Mouse (Mus musculus) liver, embryonic 11.5 days (tissue): Measurements from ENCODE around the gene Cenpp. TPM values are rescaled to one million over a fixed set of nuclear protein-coding genes. Genes with fewer than 3 reads are reported as not detected.

Experiments used
- ATAC-seq: fragments of 200-750 bp; cut with Nextera tagmentation; replicated peaks from 2 replicates; pipeline ENCODE4 v1.8.0; 2017; ENCODE audit warnings: moderate number of reproducible peaks, mild to moderate bottlenecking, moderate TSS enrichment, moderate library complexity; ENCODE audit not compliant: low FRiP score
- DNase-seq: peaks from one replicate; pipeline ENCODE4 v3.0.0-alpha.2; 2017; ENCODE audit warnings: low spot score
- H3K27ac ChIP-seq: fragments of 300-500 bp; sonication (generic); 2 replicates; pipeline ENCODE4 v1.5.1; 2014; ENCODE audit warnings: mild to moderate bottlenecking, low read depth, low read length, control low read depth
- H3K27me3 ChIP-seq: fragments of 300-500 bp; sonication (generic); replicated peaks from 2 replicates; pipeline ENCODE4 v1.6.1; 2014; ENCODE audit warnings: low read length, mixed read lengths; ENCODE audit not compliant: control insufficient read depth, insufficient read depth
- H3K36me3 ChIP-seq: fragments of 300-500 bp; sonication (generic); 2 replicates; pipeline ENCODE4 v1.6.1; 2014; ENCODE audit warnings: mild to moderate bottlenecking, low read length, moderate library complexity, mixed read lengths; ENCODE audit not compliant: control insufficient read depth, insufficient read depth
- H3K4me1 ChIP-seq: fragments of 300-500 bp; sonication (generic); replicated peaks from 2 replicates; pipeline ENCODE4 v1.6.1; 2014; ENCODE audit warnings: low read length, mixed read lengths; ENCODE audit not compliant: control insufficient read depth, insufficient read depth
- H3K4me2 ChIP-seq: fragments of 300-500 bp; sonication (generic); 2 replicates; pipeline ENCODE4 v1.6.1; 2014; ENCODE audit warnings: mild to moderate bottlenecking, control low read depth, moderate library complexity
- H3K4me3 ChIP-seq: fragments of 300-500 bp; sonication (generic); 2 replicates; pipeline ENCODE4 v1.5.1; 2014; ENCODE audit warnings: low read depth, low read length, control low read depth
- H3K9ac ChIP-seq: fragments of 300-500 bp; sonication (generic); 2 replicates; pipeline ENCODE4 v1.6.1; 2014; ENCODE audit warnings: low read depth, low read length, control low read depth
- H3K9me3 ChIP-seq: fragments of 300-500 bp; sonication (generic); 2 replicates; pipeline ENCODE4 v1.6.1; 2016; ENCODE audit warnings: low read length, inconsistent platforms, mixed read lengths; ENCODE audit not compliant: control insufficient read depth
- WGBS: fragments of 180-500 bp; shearing (Covaris S2); extraction: QIAGEN DNeasy Blood & Tissue Kit; methylation state at CpG from one replicate; pipeline ENCODE4 v1.1.7; 2014; 5-methylcytosine and 5-hydroxymethylcytosine counted together
- polyA plus RNA-seq: library from polyadenylated mRNA; unstranded; fragments of >200 nt; fragmentation: Nextera tagmentation; extraction: Ambion mirVana; gene quantifications from 2 replicates; pipeline ENCODE4 v1.2.1, GENCODE M21; 2014

The Cenpp gene
- polyA plus RNA-seq, 1 experiment from 2014 or later: 38.5 TPM

DNA sequence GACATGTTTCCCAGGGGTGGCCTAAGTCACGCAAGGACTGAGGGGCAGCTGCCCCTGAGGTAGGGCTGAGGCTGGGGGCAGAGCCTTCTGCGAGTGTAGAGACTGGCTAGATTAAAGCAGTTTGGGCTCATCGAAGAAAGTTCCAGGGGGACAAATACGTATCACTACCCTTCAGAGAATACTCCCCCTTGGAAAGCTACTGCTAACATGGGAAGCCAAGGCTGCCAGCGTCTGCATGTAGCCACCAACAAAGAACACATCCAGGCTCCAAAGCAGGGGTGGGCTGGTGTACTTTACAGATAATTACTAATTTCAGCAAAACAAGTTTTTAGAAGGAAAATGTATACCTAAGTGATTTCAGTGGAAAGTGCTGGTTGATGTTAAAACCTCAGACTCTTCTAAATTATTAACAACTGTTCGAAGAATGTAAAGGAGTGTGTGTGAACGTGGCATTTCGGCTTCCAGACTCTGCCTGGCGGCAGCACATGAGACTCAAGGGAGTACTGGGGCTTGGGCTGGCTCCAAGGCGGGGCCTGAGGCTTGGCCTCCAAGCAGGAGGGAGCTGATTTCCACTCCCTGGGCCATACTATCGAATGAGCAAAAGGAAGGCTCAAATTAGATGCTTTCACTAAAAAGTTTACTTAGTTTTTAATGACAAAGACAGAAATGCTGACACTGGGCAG, 186.1 kb downstream of the Cenpp start:
- Histone ChIP-seq H3K27me3 (no peaks in the 10 kb centered on the region), H3K36me3 (peaks cover 7% of the 10 kb centered on the region; the same call in 1 of the 2 replicates), H3K9me3 (no peaks in the 10 kb centered on the region), H3K27ac (no peak overlapping the region), H3K9ac (no peak overlapping the region), H3K4me3 (no peak overlapping the region), H3K4me2 (no peak overlapping the region), H3K4me1 (no peaks in the 10 kb centered on the region)
- ATAC-seq (no peak), DNase-seq (no peak)
- 78% methylated on average over 11 of the region's 11 CpGs for WGBS

DNA sequence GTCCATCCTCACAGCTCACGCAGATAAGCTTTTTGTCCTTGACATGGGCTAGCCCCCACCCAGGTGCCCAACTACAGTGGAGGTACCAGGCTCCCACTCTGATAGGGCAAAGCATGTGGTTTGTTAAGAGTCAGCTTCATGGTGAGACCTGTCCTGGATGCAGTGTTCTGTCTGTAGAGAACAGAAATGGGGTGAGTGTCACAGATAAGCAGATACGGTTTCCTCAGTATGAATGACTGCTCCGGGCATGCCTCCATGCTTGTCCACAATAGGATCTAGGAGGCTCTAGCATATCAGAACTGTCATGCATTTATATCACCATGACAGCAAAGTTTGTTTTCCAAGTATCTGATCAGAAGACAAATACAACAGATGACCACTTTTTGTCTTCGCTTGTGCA, 186.7 kb downstream of the Cenpp start:
- 75% methylated on average over 4 of the region's 4 CpGs for WGBS
- Histone ChIP-seq H3K4me1 (no peaks in the 10 kb centered on the region), H3K27ac (no peak overlapping the region), H3K9me3 (no peaks in the 10 kb centered on the region), H3K4me3 (no peak overlapping the region), H3K36me3 (peaks cover 11% of the 10 kb centered on the region), H3K27me3 (no peaks in the 10 kb centered on the region), H3K9ac (no peak overlapping the region), H3K4me2 (no peak overlapping the region)
- no peak for DNase-seq
- ATAC-seq: peak; percentile 54; the same call in 1 of the 2 replicates

GRCm38 (mm10) chr13:49462921-49463320, 189.7 kb downstream of the Cenpp start:
- H3K9ac ChIP-seq: no peak overlapping the region
- H3K36me3 ChIP-seq: peaks cover 11% of the 10 kb centered on the region
- no peak for ATAC-seq
- H3K4me2 ChIP-seq: no peak overlapping the region
- H3K27ac ChIP-seq: no peak overlapping the region
- H3K27me3 ChIP-seq: no peaks in the 10 kb centered on the region
- no peaks in the 10 kb centered on the region for H3K4me1 ChIP-seq
- no peak for DNase-seq
- 96% methylated on average over 2 of the region's 2 CpGs for WGBS
- H3K4me3 ChIP-seq: no peak overlapping the region
- no peaks in the 10 kb centered on the region for H3K9me3 ChIP-seq

DNA sequence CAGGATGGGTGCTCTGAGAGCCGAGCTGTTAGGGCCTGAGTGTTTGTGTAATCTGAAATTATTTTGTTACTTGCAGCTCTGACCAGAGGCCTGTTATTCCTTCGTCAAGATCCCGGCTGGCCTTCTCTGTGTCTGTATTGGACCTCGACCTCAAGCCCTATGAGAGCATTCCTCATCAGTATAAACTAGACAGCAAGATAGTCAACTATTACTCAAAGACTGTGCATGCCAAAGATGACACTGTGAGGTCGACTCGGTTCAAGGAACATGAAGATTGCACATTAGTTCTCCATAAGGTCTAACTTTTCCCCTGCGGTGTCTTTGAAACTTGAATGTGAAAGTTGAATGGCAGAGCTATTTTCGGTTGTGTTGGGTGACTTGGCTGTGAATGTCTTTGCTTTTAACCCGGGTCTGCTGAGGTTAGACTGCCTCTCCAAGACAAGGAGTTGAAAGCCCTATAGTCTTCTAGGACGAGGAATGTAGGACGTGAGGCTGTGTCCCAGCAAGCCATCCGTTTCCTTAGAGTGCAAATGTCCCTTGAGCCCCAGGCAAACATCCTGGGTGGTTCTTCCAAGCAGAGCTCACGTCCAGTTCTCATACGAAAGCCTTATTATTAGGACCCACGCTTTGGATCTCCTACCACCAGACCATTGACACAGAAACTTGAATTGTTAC, 191.0 kb downstream of the Cenpp start:
- WGBS: 89% methylated on average over 15 of the region's 15 CpGs
- Histone ChIP-seq H3K9me3 (no peaks in the 10 kb centered on the region), H3K27ac (no peak overlapping the region), H3K4me3 (no peak overlapping the region), H3K27me3 (no peaks in the 10 kb centered on the region), H3K9ac (no peak overlapping the region), H3K4me1 (no peaks in the 10 kb centered on the region), H3K4me2 (no peak overlapping the region), H3K36me3 (peaks cover 11% of the 10 kb centered on the region)
- DNase-seq (no peak), ATAC-seq (no peak)

DNA sequence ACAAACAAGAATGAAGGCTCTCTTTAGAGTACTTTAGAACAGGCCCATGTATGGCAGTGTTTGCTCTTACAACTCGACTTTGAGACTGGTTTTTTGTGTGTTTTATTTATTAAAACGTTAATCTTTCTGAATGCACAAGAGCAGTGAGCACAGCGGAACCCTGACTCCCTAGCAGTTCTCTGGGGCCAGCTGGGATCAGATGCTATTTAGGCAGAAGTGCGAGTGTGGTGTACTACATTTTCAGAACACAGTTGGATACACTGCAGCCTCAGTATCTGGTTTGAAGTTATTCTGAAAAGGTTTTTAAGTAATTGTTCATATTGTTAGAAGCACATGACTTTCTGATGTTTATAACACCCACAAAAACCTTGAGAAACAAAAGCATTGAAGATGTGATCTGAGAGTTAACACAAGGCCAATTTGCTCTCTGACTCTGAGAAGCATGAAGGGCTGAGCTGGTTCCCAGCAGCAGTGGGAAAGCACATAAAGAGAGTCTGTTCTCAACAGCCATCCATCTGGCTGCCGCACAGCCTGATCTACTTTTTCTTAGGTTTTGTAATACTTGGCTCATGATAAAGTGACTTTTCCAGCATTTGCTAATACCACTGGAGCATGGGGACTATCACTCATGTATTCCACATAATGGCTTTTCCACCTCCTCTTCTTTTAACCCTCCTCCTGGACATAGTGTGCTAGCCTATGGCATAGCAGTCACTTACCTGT, 191.7 kb downstream of the Cenpp start:
- WGBS: 84% methylated on average over 5 of the region's 5 CpGs
- ATAC-seq: no peak
- Histone ChIP-seq H3K27ac (no peak overlapping the region), H3K36me3 (peaks cover 11% of the 10 kb centered on the region), H3K4me2 (no peak overlapping the region), H3K4me1 (no peaks in the 10 kb centered on the region), H3K9me3 (no peaks in the 10 kb centered on the region), H3K4me3 (no peak overlapping the region), H3K27me3 (no peaks in the 10 kb centered on the region), H3K9ac (no peak overlapping the region)
- no peak for DNase-seq

GRCm38 (mm10) chr13:49460276-49460675, 192.3 kb downstream of the Cenpp start:
- no peak overlapping the region for H3K4me3 ChIP-seq
- ATAC-seq (no peak), DNase-seq (no peak)
- H3K9me3 ChIP-seq: no peaks in the 10 kb centered on the region
- no peaks in the 10 kb centered on the region for H3K27me3 ChIP-seq
- no peak overlapping the region for H3K27ac ChIP-seq
- 85% methylated on average over 4 of the region's 4 CpGs for WGBS
- H3K4me1 ChIP-seq: no peaks in the 10 kb centered on the region
- no peak overlapping the region for H3K4me2 ChIP-seq
- no peak overlapping the region for H3K9ac ChIP-seq
- peaks cover 11% of the 10 kb centered on the region for H3K36me3 ChIP-seq

- peak; percentile 64 for ATAC-seq
- H3K36me3 ChIP-seq: peaks cover 13% of the 10 kb centered on the region
Observed at GRCm38 (mm10) chr13:49449318-49449749, 203.3 kb downstream of the Cenpp start.

GRCm38 (mm10) chr13:49444451-49444850, 208.1 kb downstream of the Cenpp start:
- H3K27me3 ChIP-seq: no peaks in the 10 kb centered on the region
- ATAC-seq (no peak), DNase-seq (no peak)
- no peak overlapping the region for H3K9ac ChIP-seq
- H3K36me3 ChIP-seq: peaks cover 26% of the 10 kb centered on the region
- no peak overlapping the region for H3K4me2 ChIP-seq
- no peak overlapping the region for H3K27ac ChIP-seq
- no peaks in the 10 kb centered on the region for H3K4me1 ChIP-seq
- WGBS: 95% methylated on average over 6 of the region's 6 CpGs
- no peaks in the 10 kb centered on the region for H3K9me3 ChIP-seq
- H3K4me3 ChIP-seq: no peak overlapping the region

More at GRCm38 (mm10) chr13:49449318-49449749, 203.3 kb downstream of the Cenpp start:
- WGBS: 47% methylated on average over 5 of the region's 5 CpGs
- Histone ChIP-seq H3K9me3 (no peaks in the 10 kb centered on the region), H3K27me3 (no peaks in the 10 kb centered on the region), H3K4me3 (no peak overlapping the region), H3K4me1 (no peaks in the 10 kb centered on the region), H3K9ac (no peak overlapping the region), H3K4me2 (no peak overlapping the region), H3K27ac (no peak overlapping the region)
- DNase-seq: peak; percentile 62
